Mouse (Mus musculus): ENCODE data around the gene Gpr183. TPM values are rescaled to one million over a fixed set of nuclear protein-coding genes. Genes with fewer than 3 reads are reported as not detected.

Gpr183 gene
- polyA plus RNA-seq, 1 experiment = 10.3 TPM

GRCm38 (mm10) chr14:121926901-121927300 is 38.1 kb downstream of the Gpr183 start:
- DNase-seq = no peak
- H3K36me3 ChIP-seq (ENCODE audit: control insufficient read depth, insufficient read depth, low read length) = no peaks in the 10 kb centered on the region
- 90% methylated on average over 6 of the region's 6 CpGs for WGBS
- H3K27me3 ChIP-seq (ENCODE audit: control insufficient read depth, insufficient read depth, low read length) = no peaks in the 10 kb centered on the region
- TF ChIP-seq CTCF (IDR thresholded peaks at IDR 0.05; ENCODE audit: borderline replicate concordance, control insufficient read depth, extremely low read depth, insufficient read depth, low read length, poor library complexity) = no peak
- no peak for TF ChIP-seq POLR2A (IDR thresholded peaks at IDR 0.05; ENCODE audit: control insufficient read depth, extremely low read depth, insufficient read depth, low read length, poor library complexity)
- no peak overlapping the region for H3K27ac ChIP-seq (ENCODE audit: control insufficient read depth, insufficient read depth, low read length)
- H3K4me3 ChIP-seq (ENCODE audit: control insufficient read depth, insufficient read depth, low read length) = no peak overlapping the region
- peaks cover 15% of the 10 kb centered on the region for H3K4me1 ChIP-seq (replicated peaks; ENCODE audit: control insufficient read depth, insufficient read depth, low read length)

GRCm38 (mm10) chr14:121924876-121925275 is 40.1 kb downstream of the Gpr183 start:
- Histone ChIP-seq H3K36me3 (ENCODE audit: control insufficient read depth, insufficient read depth, low read length) (no peaks in the 10 kb centered on the region), H3K4me1 (replicated peaks; ENCODE audit: control insufficient read depth, insufficient read depth, low read length) (peaks cover 6% of the 10 kb centered on the region), H3K4me3 (ENCODE audit: control insufficient read depth, insufficient read depth, low read length) (no peak overlapping the region), H3K27me3 (ENCODE audit: control insufficient read depth, insufficient read depth, low read length) (no peaks in the 10 kb centered on the region), H3K27ac (ENCODE audit: control insufficient read depth, insufficient read depth, low read length) (no peak overlapping the region)
- no peak for DNase-seq
- WGBS = 94% methylated on average over 6 of the region's 6 CpGs
- TF ChIP-seq POLR2A (IDR thresholded peaks at IDR 0.05; ENCODE audit: control insufficient read depth, extremely low read depth, insufficient read depth, low read length, poor library complexity) (no peak), CTCF (IDR thresholded peaks at IDR 0.05; ENCODE audit: borderline replicate concordance, control insufficient read depth, extremely low read depth, insufficient read depth, low read length, poor library complexity) (no peak)

GRCm38 (mm10) chr14:121922731-121923130 is 42.3 kb downstream of the Gpr183 start:
- Histone ChIP-seq H3K4me1 (replicated peaks; ENCODE audit: control insufficient read depth, insufficient read depth, low read length) (no peaks in the 10 kb centered on the region), H3K4me3 (ENCODE audit: control insufficient read depth, insufficient read depth, low read length) (no peak overlapping the region), H3K36me3 (ENCODE audit: control insufficient read depth, insufficient read depth, low read length) (no peaks in the 10 kb centered on the region), H3K27ac (ENCODE audit: control insufficient read depth, insufficient read depth, low read length) (no peak overlapping the region), H3K27me3 (ENCODE audit: control insufficient read depth, insufficient read depth, low read length) (no peaks in the 10 kb centered on the region)
- no peak for DNase-seq
- WGBS = 92% methylated on average over 4 of the region's 4 CpGs
- no peak for TF ChIP-seq POLR2A (IDR thresholded peaks at IDR 0.05; ENCODE audit: control insufficient read depth, extremely low read depth, insufficient read depth, low read length, poor library complexity)
- no peak for TF ChIP-seq CTCF (IDR thresholded peaks at IDR 0.05; ENCODE audit: borderline replicate concordance, control insufficient read depth, extremely low read depth, insufficient read depth, low read length, poor library complexity)

GRCm38 (mm10) chr14:121922016-121922415 is 43.0 kb downstream of the Gpr183 start:
- WGBS = 94% methylated on average over 4 of the region's 4 CpGs
- H3K27ac ChIP-seq (ENCODE audit: control insufficient read depth, insufficient read depth, low read length) = no peak overlapping the region
- no peaks in the 10 kb centered on the region for H3K27me3 ChIP-seq (ENCODE audit: control insufficient read depth, insufficient read depth, low read length)
- H3K4me1 ChIP-seq (replicated peaks; ENCODE audit: control insufficient read depth, insufficient read depth, low read length) = peaks cover 6% of the 10 kb centered on the region
- TF ChIP-seq CTCF (IDR thresholded peaks at IDR 0.05; ENCODE audit: borderline replicate concordance, control insufficient read depth, extremely low read depth, insufficient read depth, low read length, poor library complexity) = no peak
- no peak for TF ChIP-seq POLR2A (IDR thresholded peaks at IDR 0.05; ENCODE audit: control insufficient read depth, extremely low read depth, insufficient read depth, low read length, poor library complexity)
- no peak overlapping the region for H3K4me3 ChIP-seq (ENCODE audit: control insufficient read depth, insufficient read depth, low read length)
- no peak for DNase-seq
- no peaks in the 10 kb centered on the region for H3K36me3 ChIP-seq (ENCODE audit: control insufficient read depth, insufficient read depth, low read length)

GRCm38 (mm10) chr14:121920511-121921124 is 44.4 kb downstream of the Gpr183 start:
- TF ChIP-seq CTCF (IDR thresholded peaks at IDR 0.05; ENCODE audit: borderline replicate concordance, control insufficient read depth, extremely low read depth, insufficient read depth, low read length, poor library complexity) = no peak
- no peak for TF ChIP-seq POLR2A (IDR thresholded peaks at IDR 0.05; ENCODE audit: control insufficient read depth, extremely low read depth, insufficient read depth, low read length, poor library complexity)
- Histone ChIP-seq H3K4me1 (replicated peaks; ENCODE audit: control insufficient read depth, insufficient read depth, low read length) (peaks cover 14% of the 10 kb centered on the region), H3K4me3 (ENCODE audit: control insufficient read depth, insufficient read depth, low read length) (no peak overlapping the region), H3K27me3 (ENCODE audit: control insufficient read depth, insufficient read depth, low read length) (no peaks in the 10 kb centered on the region), H3K27ac (ENCODE audit: control insufficient read depth, insufficient read depth, low read length) (no peak overlapping the region), H3K36me3 (ENCODE audit: control insufficient read depth, insufficient read depth, low read length) (no peaks in the 10 kb centered on the region)
- DNase-seq = no peak
- WGBS = 95% methylated on average over 12 of the region's 12 CpGs

- Histone ChIP-seq H3K27ac (ENCODE audit: control insufficient read depth, insufficient read depth, low read length) (no peak overlapping the region), H3K4me1 (replicated peaks; ENCODE audit: control insufficient read depth, insufficient read depth, low read length) (peaks cover 16% of the 10 kb centered on the region), H3K36me3 (ENCODE audit: control insufficient read depth, insufficient read depth, low read length) (no peaks in the 10 kb centered on the region), H3K4me3 (ENCODE audit: control insufficient read depth, insufficient read depth, low read length) (no peak overlapping the region), H3K27me3 (ENCODE audit: control insufficient read depth, insufficient read depth, low read length) (no peaks in the 10 kb centered on the region)
- no peak for TF ChIP-seq CTCF (IDR thresholded peaks at IDR 0.05; ENCODE audit: borderline replicate concordance, control insufficient read depth, extremely low read depth, insufficient read depth, low read length, poor library complexity)
- TF ChIP-seq POLR2A (IDR thresholded peaks at IDR 0.05; ENCODE audit: control insufficient read depth, extremely low read depth, insufficient read depth, low read length, poor library complexity) = no peak
- 2% methylated on average over 3 of the region's 3 CpGs for WGBS
- no peak for DNase-seq
These were observed 45.2 kb downstream of the Gpr183 start for GRCm38 (mm10) chr14:121919752-121920151.

GRCm38 (mm10) chr14:121918266-121918665 is 46.7 kb downstream of the Gpr183 start:
- H3K27me3 ChIP-seq (ENCODE audit: control insufficient read depth, insufficient read depth, low read length) = no peaks in the 10 kb centered on the region
- WGBS = 92% methylated on average over 3 of the region's 3 CpGs

More at GRCm38 (mm10) chr14:121918266-121918665, 46.7 kb downstream of the Gpr183 start:
- Histone ChIP-seq H3K4me3 (ENCODE audit: control insufficient read depth, insufficient read depth, low read length) (no peak overlapping the region), H3K4me1 (replicated peaks; ENCODE audit: control insufficient read depth, insufficient read depth, low read length) (peaks cover 16% of the 10 kb centered on the region), H3K36me3 (ENCODE audit: control insufficient read depth, insufficient read depth, low read length) (no peaks in the 10 kb centered on the region), H3K27ac (ENCODE audit: control insufficient read depth, insufficient read depth, low read length) (no peak overlapping the region)
- no peak for DNase-seq
- no peak for TF ChIP-seq CTCF (IDR thresholded peaks at IDR 0.05; ENCODE audit: borderline replicate concordance, control insufficient read depth, extremely low read depth, insufficient read depth, low read length, poor library complexity)
- no peak for TF ChIP-seq POLR2A (IDR thresholded peaks at IDR 0.05; ENCODE audit: control insufficient read depth, extremely low read depth, insufficient read depth, low read length, poor library complexity)

Measured in thymus, adult 2 months (tissue).